Mouse (Mus musculus) intestine, postnatal 0 days (tissue): ENCODE measurements around the gene Bst1. TPM values are rescaled to one million over a fixed set of nuclear protein-coding genes. Genes with fewer than 3 reads are reported as not detected.

ENCODE experiments used
- ATAC-seq: fragments of 200-750 bp; cut with Nextera tagmentation; 2 replicates; pipeline ENCODE4 v1.8.0; 2017; ENCODE audit warnings: mild to moderate bottlenecking, moderate TSS enrichment, moderate library complexity
- H3K27ac ChIP-seq: fragments of 300-500 bp; sonication (generic); 2 replicates; pipeline ENCODE4 v1.5.1; 2014; ENCODE audit warnings: mild to moderate bottlenecking, low read depth, low read length, moderate library complexity
- H3K27me3 ChIP-seq: fragments of 300-500 bp; sonication (generic); replicated peaks from 2 replicates; pipeline ENCODE4 v1.6.1; 2014; ENCODE audit warnings: low read length, mixed read lengths; ENCODE audit not compliant: control insufficient read depth, insufficient read depth
- H3K36me3 ChIP-seq: fragments of 300-500 bp; sonication (generic); 2 replicates; pipeline ENCODE4 v1.6.1; 2014; ENCODE audit warnings: mild to moderate bottlenecking, moderate library complexity; ENCODE audit not compliant: control insufficient read depth, insufficient read depth
- H3K4me1 ChIP-seq: fragments of 300-500 bp; sonication (generic); replicated peaks from 2 replicates; pipeline ENCODE4 v1.6.1; 2014; ENCODE audit warnings: antibody characterized with exemption, low read length, mixed read lengths; ENCODE audit not compliant: control insufficient read depth, insufficient read depth
- H3K4me2 ChIP-seq: fragments of 300-500 bp; sonication (generic); replicated peaks from 2 replicates; pipeline ENCODE4 v1.6.1; 2014; ENCODE audit warnings: low read depth, mild to moderate bottlenecking, moderate library complexity
- H3K4me3 ChIP-seq: fragments of 300-500 bp; sonication (generic); 2 replicates; pipeline ENCODE4 v1.5.1; 2014; ENCODE audit warnings: low read depth, low read length
- H3K9ac ChIP-seq: fragments of 300-500 bp; sonication (generic); 2 replicates; pipeline ENCODE4 v1.6.1; 2014; ENCODE audit warnings: mild to moderate bottlenecking, low read depth, low read length
- H3K9me3 ChIP-seq: fragments of 300-500 bp; sonication (generic); 2 replicates; pipeline ENCODE4 v1.6.1; 2016; ENCODE audit warnings: mixed run types; ENCODE audit not compliant: control insufficient read depth
- CTCF ChIP-seq: sonication (generic); IDR thresholded peaks from 2 replicates; pipeline ENCODE4 v1.5.1; 2016; ENCODE audit warnings: low read depth, mild to moderate bottlenecking, control low read depth, antibody characterized with exemption, moderate library complexity
- WGBS: fragments of 180-500 bp; shearing (Covaris S2); extraction: QIAGEN DNeasy Blood & Tissue Kit; methylation state at CpG from one replicate; pipeline ENCODE4 v1.1.7; 2014; 5-methylcytosine and 5-hydroxymethylcytosine counted together
- polyA plus RNA-seq: library from polyadenylated mRNA; unstranded; fragments of >200 nt; fragmentation: Nextera tagmentation; extraction: Ambion mirVana; gene quantifications from 2 replicates; pipeline ENCODE4 v1.2.1, GENCODE M21; 2015

Bst1 gene
- polyA plus RNA-seq, 1 experiment from 2014 or later = 142 TPM

DNA sequence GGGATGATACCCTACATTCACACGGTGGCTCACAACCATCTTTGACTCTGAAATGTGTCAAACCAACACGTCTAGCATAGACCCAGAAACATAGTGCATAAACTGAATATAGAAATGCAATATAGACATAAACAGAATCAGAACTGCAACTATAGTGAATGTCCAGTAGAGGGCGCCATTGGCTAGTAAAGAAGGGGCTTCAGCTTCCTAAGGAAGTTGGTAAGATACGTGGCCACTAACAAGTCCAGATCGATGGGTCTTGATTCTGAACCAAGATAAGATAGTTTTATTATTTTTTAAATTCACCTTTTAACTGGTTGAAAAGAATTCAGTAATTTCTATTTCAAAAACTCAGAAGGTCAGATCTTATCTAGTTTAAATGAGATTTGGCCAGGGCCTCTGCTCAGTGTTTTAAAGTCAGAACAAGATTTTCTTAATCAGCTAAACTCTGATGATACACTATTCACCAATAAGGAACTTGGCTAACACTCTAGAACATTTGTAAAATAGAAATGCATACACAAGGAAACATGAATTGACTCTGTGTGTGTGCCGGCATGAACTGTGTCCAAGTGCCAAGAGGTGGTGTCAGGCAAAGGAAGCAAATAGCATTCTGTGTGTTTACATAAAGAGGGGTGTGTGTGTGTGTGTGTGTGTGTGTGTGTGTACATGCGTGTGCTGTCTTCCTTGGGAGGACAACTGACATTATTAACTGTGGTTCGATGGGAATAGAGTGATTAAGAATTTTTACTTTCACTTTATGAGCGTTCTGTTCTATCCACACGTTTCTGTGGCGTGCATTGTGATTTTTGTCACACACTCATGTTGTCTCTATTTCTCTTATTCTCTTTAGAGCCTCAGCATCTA lies 22.7 kb downstream of the Bst1 start:
- Histone ChIP-seq H3K9me3 (0 out of 2 replicates have a peak, but pooled peaks cover 4% of the 10 kb centered on the region), H3K27me3 (no peaks in the 10 kb centered on the region), H3K4me1 (no peaks in the 10 kb centered on the region; the same call in 1 of the 2 replicates), H3K9ac (no peak overlapping the region), H3K36me3 (no peaks in the 10 kb centered on the region), H3K4me2 (peak overlapping the region; percentile 57), H3K27ac (no peak overlapping the region), H3K4me3 (peak overlapping the region; percentile 24)
- peak; percentile 47; the same call in 1 of the 2 replicates for ATAC-seq
- peak; percentile 96 for TF ChIP-seq CTCF
- 13% methylated on average over 11 of the region's 11 CpGs for WGBS

DNA sequence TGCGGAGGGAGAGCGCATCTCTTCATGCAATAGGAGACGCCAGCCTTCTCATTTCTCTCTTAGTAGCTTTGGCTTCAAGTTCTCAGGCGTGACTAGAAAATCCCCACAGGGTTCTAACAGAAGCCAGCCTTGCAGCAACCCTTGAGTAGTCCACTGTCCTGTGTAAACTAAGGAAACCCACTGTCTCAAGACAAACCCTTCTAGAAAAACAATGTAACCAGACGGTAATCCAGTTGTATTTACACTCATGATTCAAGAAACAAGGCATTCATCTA lies 23.3 kb downstream of the Bst1 start:
- no peak for ATAC-seq
- Histone ChIP-seq H3K9ac (no peak overlapping the region), H3K4me1 (no peaks in the 10 kb centered on the region; the same call in 1 of the 2 replicates), H3K27me3 (no peaks in the 10 kb centered on the region), H3K4me3 (peak overlapping the region; percentile 24), H3K27ac (no peak overlapping the region), H3K36me3 (no peaks in the 10 kb centered on the region), H3K4me2 (peak overlapping the region; percentile 57), H3K9me3 (0 out of 2 replicates have a peak, but pooled peaks cover 4% of the 10 kb centered on the region)
- 68% methylated on average over 5 of the region's 5 CpGs for WGBS
- no peak for TF ChIP-seq CTCF

DNA sequence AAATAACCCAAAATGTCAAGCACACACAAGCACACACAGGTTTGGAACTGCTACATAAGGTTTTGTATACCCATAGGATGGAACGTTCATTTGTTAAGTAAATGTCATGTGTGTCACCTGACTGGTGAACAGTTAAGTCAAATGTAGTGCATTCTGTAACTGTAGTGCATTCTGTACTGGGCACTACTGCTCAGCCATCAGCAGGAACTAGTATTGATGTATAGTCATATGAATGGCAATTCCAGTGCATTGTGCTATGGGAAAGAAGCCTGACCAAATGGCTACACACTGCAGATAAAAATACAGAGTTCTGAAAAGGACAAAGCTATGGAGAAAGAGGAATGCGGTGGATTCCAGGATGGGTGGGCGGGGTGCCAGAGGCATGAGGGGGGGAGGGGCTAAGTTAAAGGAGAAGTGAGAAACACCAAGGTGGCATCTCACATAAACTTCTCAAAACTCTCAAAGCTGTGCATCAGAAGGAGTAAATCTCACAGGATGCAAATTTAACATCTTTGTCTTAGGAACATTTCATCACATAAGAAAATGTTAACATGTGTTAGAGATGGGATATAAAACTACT lies 24.0 kb downstream of the Bst1 start:
- Histone ChIP-seq H3K4me1 (no peaks in the 10 kb centered on the region; the same call in 1 of the 2 replicates), H3K9ac (no peak overlapping the region), H3K27ac (no peak overlapping the region), H3K9me3 (0 out of 2 replicates have a peak, but pooled peaks cover 4% of the 10 kb centered on the region), H3K36me3 (no peaks in the 10 kb centered on the region), H3K4me3 (no peak overlapping the region), H3K4me2 (no peak overlapping the region), H3K27me3 (no peaks in the 10 kb centered on the region)
- no peak for ATAC-seq
- 64% methylated on average over 3 of the region's 3 CpGs for WGBS
- no peak for TF ChIP-seq CTCF

DNA sequence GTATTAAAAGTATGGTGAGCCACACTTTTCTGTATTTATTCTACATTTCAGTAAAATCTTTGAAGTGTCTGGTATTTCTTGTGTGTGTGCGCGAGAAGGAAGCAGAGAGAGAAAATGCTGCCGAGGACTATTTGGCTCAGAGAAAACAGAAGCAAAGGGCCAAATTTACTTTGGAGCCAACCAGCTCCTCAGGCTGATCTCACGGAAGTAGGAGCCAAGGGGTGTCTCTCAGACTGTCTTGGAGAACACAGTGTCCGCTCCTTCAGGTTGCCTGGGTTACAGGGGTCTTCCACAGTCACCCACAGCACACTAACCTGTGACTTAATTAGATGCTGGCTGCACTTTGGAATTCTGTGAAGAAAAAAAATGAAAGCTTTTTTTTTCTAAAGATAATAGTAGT lies 26.4 kb downstream of the Bst1 start:
- no peak overlapping the region for H3K4me3 ChIP-seq
- H3K36me3 ChIP-seq = no peaks in the 10 kb centered on the region
- ATAC-seq = no peak
- no peaks in the 10 kb centered on the region for H3K27me3 ChIP-seq
- H3K4me1 ChIP-seq = no peaks in the 10 kb centered on the region; the same call in 1 of the 2 replicates
- 0 out of 2 replicates have a peak, but pooled peaks cover 4% of the 10 kb centered on the region for H3K9me3 ChIP-seq
- TF ChIP-seq CTCF = no peak
- no peak overlapping the region for H3K27ac ChIP-seq
- no peak overlapping the region for H3K9ac ChIP-seq
- no peak overlapping the region for H3K4me2 ChIP-seq
- WGBS = 85% methylated on average over 5 of the region's 5 CpGs

DNA sequence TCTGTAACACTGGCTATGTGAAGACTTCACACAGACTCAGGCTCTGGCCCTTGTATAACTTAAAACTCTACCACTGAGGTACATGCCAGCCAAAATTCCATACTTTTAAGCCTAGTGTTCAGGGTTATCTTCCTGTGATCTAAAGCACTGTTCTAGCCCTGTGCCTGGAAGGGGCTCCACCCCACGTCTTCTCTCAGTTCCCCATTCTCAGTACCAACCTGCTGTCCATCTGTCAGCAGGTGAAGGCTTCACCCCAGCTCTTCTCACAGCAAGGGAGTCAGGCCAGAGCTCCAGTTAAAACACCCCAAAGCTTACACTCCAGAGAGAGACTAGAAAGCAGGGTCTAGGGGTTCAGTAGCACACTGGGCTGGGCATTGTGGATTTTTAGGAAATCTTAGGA lies 27.0 kb downstream of the Bst1 start:
- TF ChIP-seq CTCF = no peak
- no peaks in the 10 kb centered on the region for H3K36me3 ChIP-seq
- H3K27ac ChIP-seq = no peak overlapping the region
- no peaks in the 10 kb centered on the region for H3K27me3 ChIP-seq
- no peak for ATAC-seq
- H3K4me1 ChIP-seq = no peaks in the 10 kb centered on the region; the same call in 1 of the 2 replicates
- no peak overlapping the region for H3K4me3 ChIP-seq
- 0 out of 2 replicates have a peak, but pooled peaks cover 4% of the 10 kb centered on the region for H3K9me3 ChIP-seq
- WGBS = 58% methylated on average over 1 of the region's 1 CpGs
- H3K9ac ChIP-seq = no peak overlapping the region
- H3K4me2 ChIP-seq = no peak overlapping the region

DNA sequence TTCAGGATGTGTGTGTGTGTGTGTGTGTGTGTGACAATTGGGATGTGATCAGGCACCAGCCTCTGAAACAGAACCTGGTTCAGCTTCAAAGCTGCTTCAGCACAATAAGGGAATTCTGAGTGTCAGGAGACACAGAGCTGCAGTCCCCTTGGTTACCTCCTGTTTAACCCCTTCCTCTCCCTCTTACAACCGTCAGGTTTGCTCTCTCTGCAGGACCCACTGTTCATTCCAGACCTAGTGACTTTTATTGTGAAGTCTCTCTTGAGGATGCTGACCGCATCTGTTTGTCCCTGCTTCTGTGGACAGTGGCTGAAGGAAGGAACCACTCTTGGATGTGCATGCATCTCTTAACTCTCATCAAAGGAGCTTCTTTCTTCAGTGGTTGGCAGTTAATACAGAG lies 27.5 kb downstream of the Bst1 start:
- H3K9ac ChIP-seq = no peak overlapping the region
- H3K27ac ChIP-seq = no peak overlapping the region
- H3K27me3 ChIP-seq = no peaks in the 10 kb centered on the region
- H3K9me3 ChIP-seq = 0 out of 2 replicates have a peak, but pooled peaks cover 4% of the 10 kb centered on the region
- TF ChIP-seq CTCF = no peak
- no peak overlapping the region for H3K4me2 ChIP-seq
- WGBS = 48% methylated on average over 2 of the region's 2 CpGs
- ATAC-seq = no peak
- H3K36me3 ChIP-seq = no peaks in the 10 kb centered on the region
- no peaks in the 10 kb centered on the region; the same call in 1 of the 2 replicates for H3K4me1 ChIP-seq
- H3K4me3 ChIP-seq = no peak overlapping the region
